Mouse (Mus musculus): ENCODE data around the gene Anks4b. TPM values are rescaled to one million over a fixed set of nuclear protein-coding genes. Genes with fewer than 3 reads are reported as not detected.

The Anks4b gene
- polyA plus RNA-seq, 1 experiment from 2014 or later = 0.05 TPM

- H3K36me3 ChIP-seq (replicated peaks) = no peaks in the 10 kb centered on the region
Observed at GRCm38 (mm10) chr7:120163581-120164251, 9.9 kb upstream of the Anks4b start.

DNA sequence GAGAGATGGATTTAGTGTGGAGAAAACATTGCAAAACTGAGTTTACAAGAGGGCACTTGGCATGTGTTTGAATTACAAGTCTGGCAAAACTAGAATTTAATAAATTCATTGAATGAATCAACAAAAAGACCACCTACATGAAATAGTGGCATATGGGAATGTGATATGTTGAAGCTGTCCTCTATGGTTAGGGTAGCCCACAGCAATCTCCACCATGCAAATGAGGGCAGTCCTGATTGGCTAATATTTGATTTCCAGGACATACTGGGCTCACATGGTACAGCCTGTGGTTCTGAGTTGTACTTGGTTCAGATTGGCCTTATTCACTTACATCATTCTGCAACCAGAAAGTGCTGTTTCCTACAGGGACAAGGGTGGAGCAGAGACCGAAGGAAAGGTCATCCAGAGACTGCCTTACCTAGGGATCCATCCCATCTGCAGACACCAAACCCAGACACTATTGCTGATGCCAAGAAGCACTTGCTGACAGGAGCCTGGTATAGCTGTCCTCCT lies 1.4 kb upstream of the Anks4b start:
- DNase-seq (ENCODE audit: extremely low spot score, low spot score) = no peak
- H3K4me3 ChIP-seq = no peak overlapping the region
- H3K27ac ChIP-seq = no peak overlapping the region
- H3K27me3 ChIP-seq (ENCODE audit: poor library complexity, severe bottlenecking) = no peaks in the 10 kb centered on the region
- no peaks in the 10 kb centered on the region for H3K9me3 ChIP-seq
- H3K4me1 ChIP-seq = no peaks in the 10 kb centered on the region
- WGBS = 97% methylated on average over 1 of the region's 1 CpGs
- no peaks in the 10 kb centered on the region for H3K36me3 ChIP-seq (replicated peaks)

More at GRCm38 (mm10) chr7:120163581-120164251, 9.9 kb upstream of the Anks4b start:
- H3K4me3 ChIP-seq = no peak overlapping the region
- H3K9me3 ChIP-seq = no peaks in the 10 kb centered on the region
- no peak for DNase-seq (ENCODE audit: extremely low spot score, low spot score)
- 93% methylated on average over 11 of the region's 11 CpGs for WGBS
- H3K4me1 ChIP-seq = no peaks in the 10 kb centered on the region
- no peak overlapping the region for H3K27ac ChIP-seq
- H3K27me3 ChIP-seq (ENCODE audit: poor library complexity, severe bottlenecking) = peaks cover 48% of the 10 kb centered on the region

DNA sequence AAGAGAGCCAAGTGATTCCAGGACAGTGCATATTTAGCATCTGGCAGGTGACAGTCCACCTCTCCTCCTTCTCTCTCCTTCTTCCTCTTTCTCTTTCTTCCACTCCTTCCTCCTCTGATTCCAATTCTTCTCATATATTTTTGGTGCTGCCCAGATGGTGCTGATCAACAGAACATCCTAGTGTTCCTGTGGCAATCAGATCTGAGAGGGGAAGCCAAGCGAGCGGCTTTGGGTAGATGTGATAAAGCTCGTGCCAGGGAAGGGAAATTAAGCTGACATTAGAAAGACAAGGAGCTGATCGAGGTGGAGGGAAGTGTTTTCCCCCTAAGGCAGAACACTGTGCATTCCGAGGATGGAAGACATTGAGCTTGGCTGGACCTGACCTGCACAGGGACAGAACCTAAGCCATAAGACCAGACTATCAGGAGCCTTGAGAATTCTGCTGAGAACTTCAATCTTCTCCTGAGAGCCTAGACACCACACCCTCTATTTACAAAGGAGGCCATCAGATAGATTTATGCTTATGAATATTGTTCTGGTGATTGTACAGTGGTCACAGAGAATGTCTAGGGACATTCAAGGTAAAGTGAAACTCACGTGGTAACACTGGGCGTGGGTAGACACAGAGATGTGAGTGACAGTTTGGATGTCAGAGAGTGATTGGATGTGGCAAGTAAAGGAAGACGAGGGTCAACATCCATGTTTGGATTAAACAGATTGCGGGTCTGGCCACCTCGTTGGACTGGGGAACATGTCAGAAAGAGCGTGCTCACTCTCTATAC lies 1.3 kb downstream of the Anks4b start:
- Histone ChIP-seq H3K27ac (no peak overlapping the region), H3K36me3 (replicated peaks) (no peaks in the 10 kb centered on the region), H3K9me3 (no peaks in the 10 kb centered on the region), H3K27me3 (ENCODE audit: poor library complexity, severe bottlenecking) (no peaks in the 10 kb centered on the region), H3K4me1 (no peaks in the 10 kb centered on the region), H3K4me3 (no peak overlapping the region)
- DNase-seq (ENCODE audit: extremely low spot score, low spot score) = no peak
- WGBS = 87% methylated on average over 11 of the region's 11 CpGs

- 85% methylated on average over 3 of the region's 3 CpGs for WGBS
- H3K9me3 ChIP-seq = no peaks in the 10 kb centered on the region
- no peak for DNase-seq (ENCODE audit: extremely low spot score, low spot score)
- H3K27ac ChIP-seq = no peak overlapping the region
- no peak overlapping the region for H3K4me3 ChIP-seq
- no peaks in the 10 kb centered on the region for H3K4me1 ChIP-seq
- H3K36me3 ChIP-seq (replicated peaks) = no peaks in the 10 kb centered on the region
- H3K27me3 ChIP-seq (ENCODE audit: poor library complexity, severe bottlenecking) = no peaks in the 10 kb centered on the region
Observed at GRCm38 (mm10) chr7:120177611-120178010, 4.0 kb downstream of the Anks4b start.

DNA sequence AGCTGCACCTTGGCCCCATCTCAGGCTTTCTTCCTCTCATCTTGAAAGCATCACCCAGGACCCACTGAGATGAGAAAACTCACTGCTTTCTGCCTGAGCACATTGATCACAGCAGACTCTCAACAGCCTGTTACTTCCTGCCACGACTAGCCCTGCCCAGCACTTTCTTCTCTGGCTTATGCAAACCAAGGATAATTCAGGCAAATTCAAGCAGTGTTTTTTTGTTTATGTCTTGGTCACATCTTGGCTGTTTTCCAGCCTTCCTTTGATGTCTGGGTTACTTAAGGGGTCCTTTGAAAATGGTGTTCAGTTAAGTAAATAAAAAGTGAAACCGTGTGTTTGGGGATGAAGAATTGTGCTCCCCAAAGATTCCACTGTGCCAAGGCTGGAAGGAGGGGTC lies 5.3 kb downstream of the Anks4b start:
- H3K4me3 ChIP-seq = no peak overlapping the region
- no peaks in the 10 kb centered on the region for H3K9me3 ChIP-seq
- no peak for DNase-seq (ENCODE audit: extremely low spot score, low spot score)
- no peaks in the 10 kb centered on the region for H3K36me3 ChIP-seq (replicated peaks)
- H3K4me1 ChIP-seq = no peaks in the 10 kb centered on the region
- 58% methylated on average over 2 of the region's 2 CpGs for WGBS
- no peak overlapping the region for H3K27ac ChIP-seq
- no peaks in the 10 kb centered on the region for H3K27me3 ChIP-seq (ENCODE audit: poor library complexity, severe bottlenecking)

DNA sequence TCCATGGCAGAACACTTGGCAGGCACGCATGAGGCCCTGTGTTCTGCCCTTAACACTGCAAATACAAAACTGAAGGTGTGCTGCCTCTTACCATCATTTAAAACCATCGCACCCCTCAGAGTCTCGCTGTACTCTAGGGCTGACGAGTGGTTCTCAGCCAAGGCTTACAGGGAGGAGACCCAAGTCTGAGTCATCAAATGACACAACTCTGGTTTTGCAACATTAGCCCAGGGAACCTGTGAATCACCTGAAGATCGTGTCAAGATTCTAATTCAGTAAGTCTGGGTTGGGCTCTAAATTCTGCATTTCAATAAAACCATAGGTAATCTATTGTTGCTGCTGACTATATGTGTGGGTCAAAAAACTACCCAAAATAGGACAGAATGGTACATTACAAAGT lies 6.9 kb downstream of the Anks4b start:
- Histone ChIP-seq H3K4me3 (no peak overlapping the region), H3K27me3 (ENCODE audit: poor library complexity, severe bottlenecking) (no peaks in the 10 kb centered on the region), H3K27ac (no peak overlapping the region), H3K9me3 (no peaks in the 10 kb centered on the region), H3K36me3 (replicated peaks) (no peaks in the 10 kb centered on the region), H3K4me1 (no peaks in the 10 kb centered on the region)
- no peak for DNase-seq (ENCODE audit: extremely low spot score, low spot score)
- WGBS = 87% methylated on average over 5 of the region's 5 CpGs

DNA sequence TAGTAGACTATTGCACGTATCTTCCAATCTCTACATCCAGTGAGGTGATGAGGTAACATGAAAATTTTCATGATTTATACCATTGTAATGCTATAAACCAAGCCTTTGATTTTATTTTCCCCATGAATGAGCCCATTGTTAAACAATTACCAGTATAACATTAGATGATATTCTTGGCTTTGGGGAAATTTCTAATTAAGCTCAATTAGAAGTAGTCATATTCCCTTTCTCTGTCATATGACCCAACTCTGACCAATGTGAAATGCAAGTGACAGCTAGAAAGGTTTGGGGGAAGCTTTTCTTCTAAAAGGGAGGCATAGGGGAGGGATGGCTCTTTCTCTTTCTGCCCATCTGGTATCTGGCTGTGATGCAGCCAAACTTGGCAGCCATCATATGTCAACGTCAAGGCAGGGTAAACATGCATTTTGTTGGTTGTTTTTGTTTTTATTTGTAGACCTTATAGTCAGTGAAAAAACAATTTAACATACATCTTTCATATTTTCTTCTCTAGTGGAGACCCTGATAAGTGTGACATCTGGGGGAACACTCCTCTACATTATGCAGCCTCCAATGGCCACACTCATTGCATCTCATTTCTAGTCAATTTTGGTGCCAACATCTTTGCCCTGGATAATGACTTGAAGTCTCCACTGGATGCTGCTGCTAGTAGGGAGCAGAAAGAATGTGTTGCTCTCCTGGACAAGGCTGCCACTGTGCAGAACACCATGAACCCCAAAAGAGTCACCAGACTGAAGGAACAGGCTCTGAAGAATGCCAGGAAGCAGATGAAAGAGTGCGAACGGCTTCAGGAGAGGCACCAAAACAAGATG lies 8.0 kb downstream of the Anks4b start:
- H3K4me1 ChIP-seq = no peaks in the 10 kb centered on the region
- DNase-seq (ENCODE audit: extremely low spot score, low spot score) = no peak
- H3K27me3 ChIP-seq (ENCODE audit: poor library complexity, severe bottlenecking) = no peaks in the 10 kb centered on the region
- no peaks in the 10 kb centered on the region for H3K9me3 ChIP-seq
- H3K4me3 ChIP-seq = no peak overlapping the region
- H3K36me3 ChIP-seq (replicated peaks) = no peaks in the 10 kb centered on the region
- 94% methylated on average over 4 of the region's 4 CpGs for WGBS
- no peak overlapping the region for H3K27ac ChIP-seq

GRCm38 (mm10) chr7:120182891-120183290 lies 9.2 kb downstream of the Anks4b start:
- Histone ChIP-seq H3K4me1 (no peaks in the 10 kb centered on the region), H3K36me3 (replicated peaks) (no peaks in the 10 kb centered on the region), H3K9me3 (no peaks in the 10 kb centered on the region), H3K4me3 (no peak overlapping the region), H3K27me3 (ENCODE audit: poor library complexity, severe bottlenecking) (no peaks in the 10 kb centered on the region), H3K27ac (no peak overlapping the region)
- no peak for DNase-seq (ENCODE audit: extremely low spot score, low spot score)

DNA sequence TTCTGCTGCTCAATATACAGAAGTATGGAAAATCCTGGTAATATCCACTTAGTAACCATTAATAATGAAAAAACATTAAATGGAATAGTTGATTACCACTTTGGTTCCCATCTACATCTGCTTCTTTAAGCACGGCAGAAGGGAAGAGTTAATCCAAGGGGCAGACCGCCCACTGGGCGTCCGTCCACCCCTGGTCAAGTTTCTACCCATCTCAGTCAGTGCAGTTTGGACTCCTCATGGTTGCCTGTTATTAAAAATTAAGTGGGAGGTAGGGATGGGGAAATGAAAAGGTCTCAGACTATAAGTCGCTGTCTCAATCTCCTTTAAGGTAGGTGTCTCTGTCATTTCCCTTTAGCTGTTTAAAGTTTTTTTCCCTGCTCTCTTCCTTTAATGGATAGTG lies 15.3 kb downstream of the Anks4b start:
- Histone ChIP-seq H3K4me1 (no peaks in the 10 kb centered on the region), H3K27me3 (ENCODE audit: poor library complexity, severe bottlenecking) (no peaks in the 10 kb centered on the region), H3K4me3 (no peak overlapping the region), H3K36me3 (replicated peaks) (no peaks in the 10 kb centered on the region; the same call in 1 of the 2 replicates), H3K27ac (no peak overlapping the region), H3K9me3 (no peaks in the 10 kb centered on the region)
- 91% methylated on average over 5 of the region's 5 CpGs for WGBS
- DNase-seq (ENCODE audit: extremely low spot score, low spot score) = no peak

DNA sequence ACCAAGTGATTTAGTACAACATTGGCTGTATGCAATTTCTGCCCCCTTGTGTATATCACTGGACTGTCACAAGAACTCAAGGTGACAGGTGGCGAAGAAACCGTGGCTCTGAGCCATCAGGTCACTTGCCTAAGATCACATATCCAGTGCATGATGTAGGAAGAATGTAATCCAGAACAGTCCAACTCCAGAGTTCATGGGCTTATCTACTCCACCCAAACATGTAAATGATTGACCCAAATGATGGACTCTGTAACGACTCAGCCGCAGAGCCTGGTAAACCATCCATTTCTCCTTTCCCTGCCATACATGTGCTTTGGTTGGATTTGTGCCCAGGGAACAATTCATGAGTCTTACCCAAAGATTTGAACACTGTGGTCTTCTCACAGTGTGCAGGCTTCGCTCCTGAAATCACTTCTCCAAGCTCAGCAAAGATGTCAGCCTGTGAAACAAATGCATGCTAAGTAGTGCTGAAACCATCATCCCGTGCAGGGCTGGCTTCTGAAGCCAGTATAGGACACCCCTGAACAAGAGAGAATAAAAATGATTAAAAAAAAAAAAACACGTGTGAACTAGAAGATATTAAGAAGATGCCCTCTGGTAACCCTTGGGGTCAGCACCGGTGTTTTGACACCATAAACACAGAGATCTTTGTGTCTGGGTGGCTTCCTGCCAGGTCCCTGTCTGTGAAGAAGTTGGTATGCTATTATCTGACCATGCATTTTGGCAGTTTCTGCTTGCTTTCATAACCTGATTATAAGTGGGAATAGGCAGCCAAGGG lies 15.9 kb downstream of the Anks4b start:
- Histone ChIP-seq H3K36me3 (replicated peaks) (no peaks in the 10 kb centered on the region; the same call in 1 of the 2 replicates), H3K27me3 (ENCODE audit: poor library complexity, severe bottlenecking) (no peaks in the 10 kb centered on the region), H3K27ac (no peak overlapping the region), H3K9me3 (no peaks in the 10 kb centered on the region), H3K4me3 (no peak overlapping the region), H3K4me1 (no peaks in the 10 kb centered on the region)
- 84% methylated on average over 8 of the region's 8 CpGs for WGBS
- DNase-seq (ENCODE audit: extremely low spot score, low spot score) = no peak

- Histone ChIP-seq H3K9me3 (no peaks in the 10 kb centered on the region), H3K27ac (no peak overlapping the region), H3K27me3 (ENCODE audit: poor library complexity, severe bottlenecking) (no peaks in the 10 kb centered on the region), H3K4me3 (no peak overlapping the region), H3K4me1 (no peaks in the 10 kb centered on the region), H3K36me3 (replicated peaks) (no peaks in the 10 kb centered on the region; the same call in 1 of the 2 replicates)
- DNase-seq (ENCODE audit: extremely low spot score, low spot score) = no peak
- whole genome bisulfite sequencing = 74% methylated on average over 8 of the region's 8 CpGs
Observed at GRCm38 (mm10) chr7:120190150-120190665, 16.6 kb downstream of the Anks4b start.

DNA sequence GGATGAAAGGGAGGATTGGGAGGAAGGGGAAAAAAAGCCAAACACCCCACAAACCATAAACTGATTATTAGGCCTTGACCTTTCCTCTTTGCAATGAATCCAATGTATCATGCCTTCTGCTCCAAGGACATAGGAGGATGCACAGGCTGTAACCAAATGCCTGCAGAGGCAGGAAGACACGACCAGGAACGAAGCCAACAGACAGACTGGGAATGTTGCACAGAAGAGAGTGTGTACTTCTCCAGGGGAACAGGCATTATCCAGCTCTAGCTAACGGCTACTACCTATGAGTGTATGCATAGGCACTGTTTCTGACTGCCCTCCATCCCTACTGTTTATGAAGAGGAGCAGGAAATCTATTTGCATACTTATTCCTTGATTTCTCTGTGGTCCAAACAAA lies 18.5 kb downstream of the Anks4b start:
- Histone ChIP-seq H3K4me3 (no peak overlapping the region), H3K27me3 (ENCODE audit: poor library complexity, severe bottlenecking) (no peaks in the 10 kb centered on the region), H3K4me1 (no peaks in the 10 kb centered on the region), H3K9me3 (no peaks in the 10 kb centered on the region), H3K36me3 (replicated peaks) (no peaks in the 10 kb centered on the region; the same call in 1 of the 2 replicates), H3K27ac (no peak overlapping the region)
- WGBS = 75% methylated on average over 3 of the region's 3 CpGs
- DNase-seq (ENCODE audit: extremely low spot score, low spot score) = no peak
